Mouse (Mus musculus): ENCODE results near the gene Ptprj. TPM values are rescaled to one million over a fixed set of nuclear protein-coding genes. Genes with fewer than 3 reads are reported as not detected.

The Ptprj gene
- polyA plus RNA-seq, 1 experiment from 2014 or later = 3.5 TPM

GRCm38 (mm10) chr2:90545261-90545660 lies 35.2 kb downstream of the Ptprj start:
- peaks cover 6% of the 10 kb centered on the region; the same call in 1 of the 2 replicates for H3K4me1 ChIP-seq (ENCODE audit: control insufficient read depth, insufficient read depth, low read length)

GRCm38 (mm10) chr2:90543989-90544388 lies 36.5 kb downstream of the Ptprj start:
- Histone ChIP-seq H3K36me3 (ENCODE audit: control insufficient read depth, insufficient read depth, low read length) (no peaks in the 10 kb centered on the region), H3K4me3 (ENCODE audit: low read depth, low read length) (no peak overlapping the region), H3K27me3 (replicated peaks; ENCODE audit: control insufficient read depth, insufficient read depth, low read length) (no peaks in the 10 kb centered on the region), H3K27ac (ENCODE audit: low read depth, low read length) (no peak overlapping the region), H3K9me3 (replicated peaks; ENCODE audit: control insufficient read depth, low read length) (no peaks in the 10 kb centered on the region), H3K4me2 (ENCODE audit: low read length) (no peak overlapping the region), H3K9ac (ENCODE audit: low read length) (no peak overlapping the region), H3K4me1 (ENCODE audit: control insufficient read depth, insufficient read depth, low read length) (peaks cover 6% of the 10 kb centered on the region; the same call in 1 of the 2 replicates)
- 97% methylated on average over 3 of the region's 3 CpGs for WGBS
- no peak for ATAC-seq
- no peak for DNase-seq (ENCODE audit: low spot score)

More at GRCm38 (mm10) chr2:90545261-90545660, 35.2 kb downstream of the Ptprj start:
- 20% methylated on average over 5 of the region's 5 CpGs for WGBS
- Histone ChIP-seq H3K9me3 (replicated peaks; ENCODE audit: control insufficient read depth, low read length) (no peaks in the 10 kb centered on the region), H3K9ac (ENCODE audit: low read length) (no peak overlapping the region), H3K27ac (ENCODE audit: low read depth, low read length) (0 out of 2 replicates have a peak overlapping the region, but pooled peaks have one; percentile 39), H3K4me3 (ENCODE audit: low read depth, low read length) (no peak overlapping the region), H3K36me3 (ENCODE audit: control insufficient read depth, insufficient read depth, low read length) (no peaks in the 10 kb centered on the region), H3K4me2 (ENCODE audit: low read length) (no peak overlapping the region), H3K27me3 (replicated peaks; ENCODE audit: control insufficient read depth, insufficient read depth, low read length) (no peaks in the 10 kb centered on the region)
- ATAC-seq (peak; percentile 77), DNase-seq (ENCODE audit: low spot score) (peak; percentile 78)

GRCm38 (mm10) chr2:90543106-90543702 lies 37.2 kb downstream of the Ptprj start:
- 96% methylated on average over 6 of the region's 6 CpGs for WGBS
- no peaks in the 10 kb centered on the region for H3K9me3 ChIP-seq (replicated peaks; ENCODE audit: control insufficient read depth, low read length)
- H3K4me1 ChIP-seq (ENCODE audit: control insufficient read depth, insufficient read depth, low read length) = peaks cover 6% of the 10 kb centered on the region; the same call in 1 of the 2 replicates
- ATAC-seq (no peak), DNase-seq (ENCODE audit: low spot score) (no peak)
- H3K27me3 ChIP-seq (replicated peaks; ENCODE audit: control insufficient read depth, insufficient read depth, low read length) = no peaks in the 10 kb centered on the region
- no peak overlapping the region for H3K4me2 ChIP-seq (ENCODE audit: low read length)
- H3K27ac ChIP-seq (ENCODE audit: low read depth, low read length) = no peak overlapping the region
- H3K4me3 ChIP-seq (ENCODE audit: low read depth, low read length) = no peak overlapping the region
- H3K36me3 ChIP-seq (ENCODE audit: control insufficient read depth, insufficient read depth, low read length) = no peaks in the 10 kb centered on the region
- H3K9ac ChIP-seq (ENCODE audit: low read length) = no peak overlapping the region

GRCm38 (mm10) chr2:90542656-90543055 lies 37.8 kb downstream of the Ptprj start:
- no peak overlapping the region for H3K9ac ChIP-seq (ENCODE audit: low read length)
- no peaks in the 10 kb centered on the region for H3K9me3 ChIP-seq (replicated peaks; ENCODE audit: control insufficient read depth, low read length)
- no peak overlapping the region for H3K4me2 ChIP-seq (ENCODE audit: low read length)
- DNase-seq (ENCODE audit: low spot score) (no peak), ATAC-seq (no peak)
- no peaks in the 10 kb centered on the region for H3K27me3 ChIP-seq (replicated peaks; ENCODE audit: control insufficient read depth, insufficient read depth, low read length)
- no peak overlapping the region for H3K27ac ChIP-seq (ENCODE audit: low read depth, low read length)
- H3K36me3 ChIP-seq (ENCODE audit: control insufficient read depth, insufficient read depth, low read length) = no peaks in the 10 kb centered on the region
- peaks cover 6% of the 10 kb centered on the region; the same call in 1 of the 2 replicates for H3K4me1 ChIP-seq (ENCODE audit: control insufficient read depth, insufficient read depth, low read length)
- WGBS = 94% methylated on average over 2 of the region's 2 CpGs
- H3K4me3 ChIP-seq (ENCODE audit: low read depth, low read length) = no peak overlapping the region

GRCm38 (mm10) chr2:90539206-90539605 lies 41.2 kb downstream of the Ptprj start:
- Histone ChIP-seq H3K36me3 (ENCODE audit: control insufficient read depth, insufficient read depth, low read length) (no peaks in the 10 kb centered on the region), H3K27ac (ENCODE audit: low read depth, low read length) (no peak overlapping the region), H3K9me3 (replicated peaks; ENCODE audit: control insufficient read depth, low read length) (no peaks in the 10 kb centered on the region), H3K4me1 (ENCODE audit: control insufficient read depth, insufficient read depth, low read length) (peaks cover 6% of the 10 kb centered on the region), H3K4me3 (ENCODE audit: low read depth, low read length) (no peak overlapping the region), H3K27me3 (replicated peaks; ENCODE audit: control insufficient read depth, insufficient read depth, low read length) (no peaks in the 10 kb centered on the region), H3K4me2 (ENCODE audit: low read length) (no peak overlapping the region), H3K9ac (ENCODE audit: low read length) (no peak overlapping the region)
- DNase-seq (ENCODE audit: low spot score) (no peak), ATAC-seq (no peak)
- WGBS = 81% methylated on average over 4 of the region's 4 CpGs

GRCm38 (mm10) chr2:90537244-90537643 lies 43.2 kb downstream of the Ptprj start:
- H3K27me3 ChIP-seq (replicated peaks; ENCODE audit: control insufficient read depth, insufficient read depth, low read length) = no peaks in the 10 kb centered on the region
- H3K4me2 ChIP-seq (ENCODE audit: low read length) = no peak overlapping the region
- H3K36me3 ChIP-seq (ENCODE audit: control insufficient read depth, insufficient read depth, low read length) = no peaks in the 10 kb centered on the region
- peaks cover 6% of the 10 kb centered on the region for H3K4me1 ChIP-seq (ENCODE audit: control insufficient read depth, insufficient read depth, low read length)
- no peak overlapping the region for H3K4me3 ChIP-seq (ENCODE audit: low read depth, low read length)
- no peak overlapping the region for H3K9ac ChIP-seq (ENCODE audit: low read length)
- 42% methylated on average over 4 of the region's 4 CpGs for WGBS
- ATAC-seq (no peak), DNase-seq (ENCODE audit: low spot score) (no peak)
- no peak overlapping the region for H3K27ac ChIP-seq (ENCODE audit: low read depth, low read length)
- no peaks in the 10 kb centered on the region for H3K9me3 ChIP-seq (replicated peaks; ENCODE audit: control insufficient read depth, low read length)

- ATAC-seq (no peak), DNase-seq (ENCODE audit: low spot score) (no peak)
- no peak overlapping the region for H3K9ac ChIP-seq (ENCODE audit: low read length)
- H3K27me3 ChIP-seq (replicated peaks; ENCODE audit: control insufficient read depth, insufficient read depth, low read length) = no peaks in the 10 kb centered on the region
- 36% methylated on average over 9 of the region's 9 CpGs for WGBS
- H3K9me3 ChIP-seq (replicated peaks; ENCODE audit: control insufficient read depth, low read length) = no peaks in the 10 kb centered on the region
- H3K4me1 ChIP-seq (ENCODE audit: control insufficient read depth, insufficient read depth, low read length) = peaks cover 6% of the 10 kb centered on the region
- H3K27ac ChIP-seq (ENCODE audit: low read depth, low read length) = no peak overlapping the region
- no peak overlapping the region for H3K4me2 ChIP-seq (ENCODE audit: low read length)
- no peak overlapping the region for H3K4me3 ChIP-seq (ENCODE audit: low read depth, low read length)
- no peaks in the 10 kb centered on the region for H3K36me3 ChIP-seq (ENCODE audit: control insufficient read depth, insufficient read depth, low read length)
Measured at GRCm38 (mm10) chr2:90536555-90536954, 43.9 kb downstream of the Ptprj start.

- no peaks in the 10 kb centered on the region for H3K27me3 ChIP-seq (replicated peaks; ENCODE audit: control insufficient read depth, insufficient read depth, low read length)
- H3K36me3 ChIP-seq (ENCODE audit: control insufficient read depth, insufficient read depth, low read length) = no peaks in the 10 kb centered on the region
- no peak overlapping the region for H3K4me3 ChIP-seq (ENCODE audit: low read depth, low read length)
- no peak overlapping the region for H3K9ac ChIP-seq (ENCODE audit: low read length)
- no peak overlapping the region for H3K4me2 ChIP-seq (ENCODE audit: low read length)
- H3K9me3 ChIP-seq (replicated peaks; ENCODE audit: control insufficient read depth, low read length) = no peaks in the 10 kb centered on the region
- H3K4me1 ChIP-seq (ENCODE audit: control insufficient read depth, insufficient read depth, low read length) = peaks cover 6% of the 10 kb centered on the region
- ATAC-seq (no peak), DNase-seq (ENCODE audit: low spot score) (no peak)
- H3K27ac ChIP-seq (ENCODE audit: low read depth, low read length) = no peak overlapping the region
- 94% methylated on average over 6 of the region's 6 CpGs for WGBS
Measured at GRCm38 (mm10) chr2:90534751-90535150, 45.7 kb downstream of the Ptprj start.

- DNase-seq (ENCODE audit: low spot score) (no peak), ATAC-seq (no peak)
- Histone ChIP-seq H3K4me2 (ENCODE audit: low read length) (no peak overlapping the region), H3K4me3 (ENCODE audit: low read depth, low read length) (no peak overlapping the region), H3K36me3 (ENCODE audit: control insufficient read depth, insufficient read depth, low read length) (no peaks in the 10 kb centered on the region), H3K9ac (ENCODE audit: low read length) (no peak overlapping the region), H3K9me3 (replicated peaks; ENCODE audit: control insufficient read depth, low read length) (no peaks in the 10 kb centered on the region), H3K27ac (ENCODE audit: low read depth, low read length) (no peak overlapping the region), H3K27me3 (replicated peaks; ENCODE audit: control insufficient read depth, insufficient read depth, low read length) (no peaks in the 10 kb centered on the region), H3K4me1 (ENCODE audit: control insufficient read depth, insufficient read depth, low read length) (peaks cover 6% of the 10 kb centered on the region)
- 96% methylated on average over 7 of the region's 7 CpGs for WGBS
Measured at GRCm38 (mm10) chr2:90533944-90534343, 46.5 kb downstream of the Ptprj start.
